Mouse (Mus musculus) bone marrow, adult 2 months (tissue): ENCODE measurements around the gene Cavin2.

Source experiments
- CTCF ChIP-seq: fragments of 200-500 bp; IDR thresholded peaks from 2 replicates; pipeline ENCODE4 v1.5.1; 2011; ENCODE audit warnings: low read length, control low read depth; ENCODE audit not compliant: control insufficient read depth, insufficient read depth
- POLR2A ChIP-seq: fragments of 200-500 bp; IDR thresholded peaks from 2 replicates; pipeline ENCODE4 v1.6.1; 2011; ENCODE audit warnings: low read depth, mild to moderate bottlenecking, control low read depth, low read length, borderline replicate concordance; ENCODE audit not compliant: control insufficient read depth

- TF ChIP-seq POLR2A (no peak), CTCF (no peak)
These were observed 43.5 kb upstream of the Cavin2 start for GRCm38 (mm10) chr1:51245381-51245780.
